Mouse (Mus musculus) G1E (cell line): ENCODE measurements around the gene Papss1.

ENCODE experiments used
- CTCF ChIP-seq: IDR thresholded peaks from 2 replicates; pipeline ENCODE4 v1.5.1; 2012; ENCODE audit warnings: low read depth, low read length, inconsistent platforms, mixed read lengths
- POLR2AphosphoS5 ChIP-seq: IDR thresholded peaks from 2 replicates; pipeline ENCODE4 v1.6.1; 2012; ENCODE audit warnings: low read depth, low read length, inconsistent platforms; ENCODE audit not compliant: insufficient replicate concordance

- TF ChIP-seq CTCF (no peak), POLR2AphosphoS5 (no peak)
Observed at GRCm38 (mm10) chr3:131686106-131686505, 121.5 kb downstream of the Papss1 start.
